Mouse (Mus musculus) myocyte (in vitro differentiated cells): ENCODE measurements around the gene Map7d1.

Experiments used
- E2F4 ChIP-seq: IDR thresholded peaks from one replicate; pipeline ENCODE4 v1.6.1; 2011; ENCODE audit warnings: mild to moderate bottlenecking, control low read depth, moderate library complexity; ENCODE audit not compliant: insufficient read depth
- MAX ChIP-seq: IDR thresholded peaks from one replicate; pipeline ENCODE4 v1.6.1; 2011; ENCODE audit warnings: low read depth, mild to moderate bottlenecking, control low read depth
- MYOD1 ChIP-seq, 3 experiments: IDR thresholded peaks; one replicate each; pipeline ENCODE4 v1.6.1; 2011; ENCODE audit warnings: control low read depth in 2 of 3, low read depth in 2 of 3, mild to moderate bottlenecking in 2 of 3, moderate library complexity in 1 of 3; ENCODE audit not compliant: insufficient read length in 2 of 3, control insufficient read depth in 1 of 3
- POLR2A ChIP-seq: IDR thresholded peaks from one replicate; pipeline ENCODE4 v1.6.1; 2011; ENCODE audit warnings: low read depth, mild to moderate bottlenecking, control low read depth, moderate library complexity; ENCODE audit not compliant: insufficient read length
- POLR2AphosphoS2 ChIP-seq: IDR thresholded peaks from one replicate; pipeline ENCODE4 v1.6.1; 2011; ENCODE audit warnings: low read depth, control low read depth; ENCODE audit not compliant: insufficient read length
- REST ChIP-seq: IDR thresholded peaks from one replicate; pipeline ENCODE4 v1.6.1; 2011; ENCODE audit warnings: mild to moderate bottlenecking, control low read depth, moderate library complexity; ENCODE audit not compliant: insufficient read depth, insufficient read length
- TCF12 ChIP-seq: IDR thresholded peaks from one replicate; pipeline ENCODE4 v1.6.1; 2011; ENCODE audit warnings: mild to moderate bottlenecking, control low read depth; ENCODE audit not compliant: poor library complexity, insufficient read depth, severe bottlenecking
- TCF3 ChIP-seq: IDR thresholded peaks from one replicate; pipeline ENCODE4 v1.6.1; 2011; ENCODE audit warnings: low read depth, control low read depth; ENCODE audit not compliant: insufficient read length
- USF1 ChIP-seq: IDR thresholded peaks from one replicate; pipeline ENCODE4 v1.6.1; 2011; ENCODE audit warnings: low read depth, mild to moderate bottlenecking, control low read depth, moderate library complexity

DNA sequence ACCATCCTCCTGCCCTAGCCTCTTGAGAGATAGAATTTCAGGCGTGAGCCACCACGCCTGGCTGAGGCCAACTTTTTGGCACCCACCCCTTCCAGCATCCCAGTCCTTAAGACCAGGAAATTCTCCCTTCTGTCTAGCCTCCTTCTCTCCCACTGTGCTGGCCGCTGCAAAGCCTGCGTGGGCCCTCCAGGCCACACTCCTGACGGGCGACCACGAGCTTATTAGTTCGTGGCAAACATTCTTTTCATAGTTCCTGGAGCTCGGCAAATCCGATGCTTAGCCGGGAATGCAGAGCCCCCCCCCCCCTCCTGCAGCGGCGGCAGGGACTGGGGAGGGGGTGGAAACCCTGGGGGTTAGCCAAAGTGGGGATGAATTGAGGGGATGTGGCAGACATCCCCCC is 35.1 kb upstream of the Map7d1 start:
- no peak for TF ChIP-seq MAX
- no peak for TF ChIP-seq POLR2A
- TF ChIP-seq REST: no peak
- TF ChIP-seq USF1: no peak
- no peak for TF ChIP-seq MYOD1 (IDR thresholded peaks at IDR 0.05; ENCODE audit: control insufficient read depth in 1 of 3, insufficient read length in 2 of 3, low read depth in 2 of 3)
- no peak for TF ChIP-seq E2F4
- no peak for TF ChIP-seq POLR2AphosphoS2
- TF ChIP-seq TCF12: no peak
- TF ChIP-seq TCF3: no peak
